Mouse (Mus musculus): ENCODE data around the gene Tubgcp5. TPM values are rescaled to one million over a fixed set of nuclear protein-coding genes. Genes with fewer than 3 reads are reported as not detected.
"Not testable (repeated sequence)": the region's sequence is repeated elsewhere in the genome, so short reads cannot be mapped to it uniquely, and the experiment has no call there.

Tubgcp5 gene
- polyA plus RNA-seq (2015; fragmentation: Nextera tagmentation; extraction: Ambion mirVana), result 18.1 and 19.4 TPM in 2 replicates

GRCm38 (mm10) chr7:55793952-55794603 is at the start of gene Tubgcp5:
Tubgcp5 (plus strand) TSS chr7:55794154.
- Histone ChIP-seq H3K9me3 (no peaks in the 10 kb centered on the region), H3K27me3 (replicated peaks) (no peaks in the 10 kb centered on the region), H3K27ac (replicated peaks) (peak within 1 kb of the TSS; percentile 73), H3K4me1 (peaks cover 17% of the 10 kb centered on the region), H3K36me3 (peaks cover 31% of the 10 kb centered on the region), H3K9ac (peak within 1 kb of the TSS; percentile 96), H3K4me3 (peak within 1 kb of the TSS; percentile 87), H3K4me2 (peak within 1 kb of the TSS; percentile 82)
- ATAC-seq (ENCODE audit: extremely low read depth, insufficient number of reproducible peaks, low FRiP score, low TSS enrichment), result peak; percentile 89
- WGBS, result under 1% methylated on average over 51 of the region's 51 CpGs

DNA sequence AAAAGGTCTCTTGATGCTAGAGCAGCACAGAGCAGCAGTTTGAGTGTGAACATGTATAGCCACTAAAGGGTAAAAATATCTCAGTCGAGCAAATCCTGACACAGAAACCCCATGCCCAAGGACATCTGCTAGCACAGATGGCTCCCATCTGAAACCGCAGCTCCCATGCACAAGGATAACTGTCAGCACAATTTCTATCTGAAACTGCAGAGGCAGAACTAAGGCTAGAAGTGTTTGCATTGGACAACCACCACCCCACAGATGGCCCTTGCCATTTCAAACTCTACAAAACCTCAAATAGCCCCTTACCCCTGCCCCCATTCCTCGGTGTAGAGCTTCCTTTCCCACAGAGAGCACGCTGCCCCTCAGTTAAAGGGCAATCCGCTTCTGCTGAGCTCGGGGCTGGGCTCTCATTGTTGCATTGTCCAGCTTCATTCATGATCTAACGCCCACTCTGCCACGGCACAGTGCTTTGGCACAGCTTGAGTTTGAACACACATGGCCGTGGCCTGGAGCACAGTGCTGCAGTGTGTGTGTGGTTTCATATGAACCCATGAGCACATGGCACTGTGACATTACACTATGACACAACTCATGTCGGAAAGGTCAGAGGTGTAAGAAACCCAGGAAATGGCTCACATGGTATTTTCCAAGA is 49.3 kb upstream of the Tubgcp5 start:
- Histone ChIP-seq H3K4me2 (no peak overlapping the region), H3K9ac (no peak overlapping the region), H3K4me3 (no peak overlapping the region), H3K9me3 (no peaks in the 10 kb centered on the region), H3K27me3 (replicated peaks) (no peaks in the 10 kb centered on the region), H3K27ac (replicated peaks) (no peak overlapping the region), H3K36me3 (no peaks in the 10 kb centered on the region), H3K4me1 (no peaks in the 10 kb centered on the region)
- WGBS, result 68% methylated on average over 10 of the region's 10 CpGs
- ATAC-seq (ENCODE audit: extremely low read depth, insufficient number of reproducible peaks, low FRiP score, low TSS enrichment), result no peak

GRCm38 (mm10) chr7:55750841-55751240 is 43.1 kb upstream of the Tubgcp5 start:
- no peak overlapping the region for H3K4me2 ChIP-seq
- no peak overlapping the region for H3K9ac ChIP-seq
- H3K27me3 ChIP-seq (replicated peaks), result no peaks in the 10 kb centered on the region
- no peak overlapping the region for H3K4me3 ChIP-seq
- no peak for ATAC-seq (ENCODE audit: extremely low read depth, insufficient number of reproducible peaks, low FRiP score, low TSS enrichment)
- H3K4me1 ChIP-seq, result no peaks in the 10 kb centered on the region
- no peaks in the 10 kb centered on the region for H3K9me3 ChIP-seq
- no peaks in the 10 kb centered on the region for H3K36me3 ChIP-seq
- H3K27ac ChIP-seq (replicated peaks), result no peak overlapping the region
- 57% methylated on average over 3 of the region's 3 CpGs for WGBS

DNA sequence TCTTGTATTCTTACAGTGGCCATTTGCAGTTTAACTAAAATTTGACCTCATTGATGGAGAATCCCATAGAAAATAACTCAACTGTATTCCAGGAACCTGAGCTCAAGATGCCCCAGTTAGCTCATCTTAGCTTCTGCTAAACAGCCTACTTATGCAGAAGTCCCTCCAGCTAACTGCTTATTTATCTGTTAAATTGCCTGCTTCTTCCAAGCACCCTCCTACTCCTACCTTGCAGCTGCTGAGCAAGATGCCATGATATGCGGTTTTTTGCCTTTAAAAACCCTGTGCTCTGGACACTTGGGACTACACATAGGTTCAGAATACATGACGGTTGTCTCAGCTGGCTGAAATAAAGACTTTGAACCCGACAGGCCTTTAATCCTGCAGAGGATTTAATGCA is 34.6 kb upstream of the Tubgcp5 start:
- Histone ChIP-seq H3K9me3 (no peaks in the 10 kb centered on the region), H3K9ac (no peak overlapping the region), H3K4me2 (no peak overlapping the region), H3K27ac (replicated peaks) (no peak overlapping the region), H3K4me3 (no peak overlapping the region), H3K4me1 (no peaks in the 10 kb centered on the region), H3K27me3 (replicated peaks) (no peaks in the 10 kb centered on the region), H3K36me3 (no peaks in the 10 kb centered on the region)
- ATAC-seq (ENCODE audit: extremely low read depth, insufficient number of reproducible peaks, low FRiP score, low TSS enrichment), result no peak
- 63% methylated on average over 3 of the region's 3 CpGs for WGBS

GRCm38 (mm10) chr7:55767926-55768325 is 26.0 kb upstream of the Tubgcp5 start, which contains the start of gene Siglech:
Siglech (plus strand) TSS chr7:55768178.
- Histone ChIP-seq H3K27me3 (replicated peaks) (no peaks in the 10 kb centered on the region), H3K9ac (no peak within 1 kb of the TSS), H3K4me2 (no peak within 1 kb of the TSS), H3K4me1 (no peaks in the 10 kb centered on the region), H3K4me3 (no peak within 1 kb of the TSS), H3K36me3 (no peaks in the 10 kb centered on the region), H3K9me3 (no peaks in the 10 kb centered on the region), H3K27ac (replicated peaks) (no peak within 1 kb of the TSS)
- WGBS, result 36% methylated on average over 3 of the region's 3 CpGs
- no peak for ATAC-seq (ENCODE audit: extremely low read depth, insufficient number of reproducible peaks, low FRiP score, low TSS enrichment)

DNA sequence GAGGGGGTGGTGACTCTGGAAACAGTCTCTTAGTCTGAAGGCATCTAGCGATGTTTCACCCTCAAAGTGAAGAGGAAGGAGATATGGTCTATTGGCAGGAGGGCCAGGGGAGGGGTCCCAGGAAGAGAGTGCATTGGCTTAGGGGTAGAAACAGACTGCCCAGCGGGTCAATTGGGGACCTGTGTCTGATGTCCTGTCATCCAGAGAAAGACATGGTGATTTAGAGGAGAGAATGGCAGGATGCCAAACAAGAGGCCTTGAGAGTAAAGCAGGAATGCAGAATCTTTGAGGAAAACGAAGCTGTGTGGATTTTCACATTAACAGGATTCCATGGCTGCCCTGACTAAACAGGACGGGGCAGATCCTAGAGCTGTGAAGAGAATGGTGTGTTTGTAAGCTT is 13.9 kb upstream of the Tubgcp5 start:
- WGBS, result 42% methylated on average over 4 of the region's 4 CpGs
- Histone ChIP-seq H3K4me2 (no peak overlapping the region), H3K9me3 (no peaks in the 10 kb centered on the region), H3K9ac (no peak overlapping the region), H3K27me3 (replicated peaks) (no peaks in the 10 kb centered on the region), H3K4me1 (peaks cover 10% of the 10 kb centered on the region; the same call in 1 of the 2 replicates), H3K27ac (replicated peaks) (no peak overlapping the region), H3K4me3 (no peak overlapping the region), H3K36me3 (no peaks in the 10 kb centered on the region)
- no peak for ATAC-seq (ENCODE audit: extremely low read depth, insufficient number of reproducible peaks, low FRiP score, low TSS enrichment)

- 57% methylated on average over 3 of the region's 3 CpGs for whole genome bisulfite sequencing
- Histone ChIP-seq H3K36me3 (no peaks in the 10 kb centered on the region), H3K4me3 (no peak overlapping the region), H3K9me3 (no peaks in the 10 kb centered on the region), H3K4me1 (peaks cover 4% of the 10 kb centered on the region; the same call in 1 of the 2 replicates), H3K4me2 (no peak overlapping the region), H3K27ac (replicated peaks) (no peak overlapping the region), H3K9ac (no peak overlapping the region), H3K27me3 (replicated peaks) (no peaks in the 10 kb centered on the region)
- ATAC-seq (ENCODE audit: extremely low read depth, insufficient number of reproducible peaks, low FRiP score, low TSS enrichment), result no peak
These were observed 11.5 kb upstream of the Tubgcp5 start for GRCm38 (mm10) chr7:55782493-55782892.

GRCm38 (mm10) chr7:55784580-55784979 is 9.4 kb upstream of the Tubgcp5 start:
- Histone ChIP-seq H3K4me1 (peaks cover 4% of the 10 kb centered on the region; the same call in 1 of the 2 replicates), H3K4me3 (no peak overlapping the region), H3K4me2 (no peak overlapping the region), H3K36me3 (no peaks in the 10 kb centered on the region), H3K27me3 (replicated peaks) (no peaks in the 10 kb centered on the region), H3K9me3 (no peaks in the 10 kb centered on the region), H3K9ac (no peak overlapping the region), H3K27ac (replicated peaks) (no peak overlapping the region)
- 42% methylated on average over 3 of the region's 3 CpGs for WGBS
- ATAC-seq (ENCODE audit: extremely low read depth, insufficient number of reproducible peaks, low FRiP score, low TSS enrichment), result no peak

GRCm38 (mm10) chr7:55790586-55790985 is 3.4 kb upstream of the Tubgcp5 start:
- not testable (repeated sequence) for H3K27me3 ChIP-seq (replicated peaks); ATAC-seq (ENCODE audit: extremely low read depth, insufficient number of reproducible peaks, low FRiP score, low TSS enrichment); H3K36me3 ChIP-seq; H3K9ac ChIP-seq; H3K9me3 ChIP-seq; H3K4me2 ChIP-seq; H3K27ac ChIP-seq (replicated peaks); H3K4me3 ChIP-seq
- 37% methylated on average over 5 of the region's 5 CpGs for WGBS
- peaks cover 17% of the 10 kb centered on the region for H3K4me1 ChIP-seq

DNA sequence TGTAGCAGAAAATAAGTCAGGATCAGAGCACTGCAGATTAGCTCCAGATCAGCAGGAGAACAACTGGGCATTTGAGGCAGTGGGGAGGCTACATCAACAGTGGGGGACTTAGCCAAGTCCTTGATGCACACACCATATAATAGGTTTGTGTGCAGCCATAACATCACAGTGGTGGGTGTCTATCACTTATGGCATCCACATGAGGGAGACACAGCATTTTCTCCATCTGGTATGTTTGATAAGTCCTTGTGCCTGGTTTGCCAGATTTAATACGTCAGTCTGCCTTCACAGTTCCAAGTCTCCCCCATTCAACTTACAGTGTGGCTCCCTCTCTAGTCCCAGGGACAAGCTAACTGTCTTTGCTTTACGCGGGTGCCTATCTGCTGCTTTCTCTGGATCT is 1.7 kb upstream of the Tubgcp5 start:
- H3K27ac ChIP-seq (replicated peaks), result no peak overlapping the region
- H3K4me2 ChIP-seq, result no peak overlapping the region
- H3K9me3 ChIP-seq, result no peaks in the 10 kb centered on the region
- H3K27me3 ChIP-seq (replicated peaks), result no peaks in the 10 kb centered on the region
- no peak for ATAC-seq (ENCODE audit: extremely low read depth, insufficient number of reproducible peaks, low FRiP score, low TSS enrichment)
- peaks cover 14% of the 10 kb centered on the region for H3K36me3 ChIP-seq
- no peak overlapping the region for H3K4me3 ChIP-seq
- H3K9ac ChIP-seq, result no peak overlapping the region
- peaks cover 17% of the 10 kb centered on the region for H3K4me1 ChIP-seq
- WGBS, result 73% methylated on average over 3 of the region's 3 CpGs

- H3K36me3 ChIP-seq, result peaks cover 25% of the 10 kb centered on the region
These were observed 560 bp upstream of the Tubgcp5 start for GRCm38 (mm10) chr7:55793236-55793951.

More at GRCm38 (mm10) chr7:55793236-55793951, 560 bp upstream of the Tubgcp5 start:
- Histone ChIP-seq H3K4me3 (peak overlapping the region; percentile 87), H3K4me1 (peaks cover 17% of the 10 kb centered on the region), H3K27me3 (replicated peaks) (no peaks in the 10 kb centered on the region), H3K4me2 (peak overlapping the region; percentile 82), H3K27ac (replicated peaks) (0 out of 2 replicates have a peak overlapping the region, but pooled peaks have one; percentile 28), H3K9me3 (no peaks in the 10 kb centered on the region), H3K9ac (peak overlapping the region; percentile 96)
- ATAC-seq (ENCODE audit: extremely low read depth, insufficient number of reproducible peaks, low FRiP score, low TSS enrichment), result no peak
- 36% methylated on average over 13 of the region's 13 CpGs for WGBS

Data from heart, embryonic 13.5 days (tissue).